Mouse (Mus musculus) heart, embryonic 10.5 days (tissue): ENCODE results near the gene Fam227a. TPM values are rescaled to one million over a fixed set of nuclear protein-coding genes. Genes with fewer than 3 reads are reported as not detected.

Source experiments
- DNase-seq: peaks from one replicate; pipeline ENCODE4 v3.0.0-alpha.2; 2017; ENCODE audit warnings: low spot score
- H3K27ac ChIP-seq: fragments of 300-500 bp; sonication (generic); 2 replicates; pipeline ENCODE4 v1.5.1; 2016; ENCODE audit warnings: mild to moderate bottlenecking
- H3K27me3 ChIP-seq: fragments of 300-500 bp; sonication (generic); 2 replicates; pipeline ENCODE4 v1.6.1; 2016; ENCODE audit warnings: mild to moderate bottlenecking; ENCODE audit not compliant: poor library complexity, insufficient read depth, severe bottlenecking
- H3K36me3 ChIP-seq: fragments of 300-500 bp; sonication (generic); 2 replicates; pipeline ENCODE4 v1.6.1; 2016; ENCODE audit warnings: mild to moderate bottlenecking, moderate library complexity
- H3K4me1 ChIP-seq: fragments of 300-500 bp; sonication (generic); 2 replicates; pipeline ENCODE4 v1.6.1; 2016; ENCODE audit warnings: mild to moderate bottlenecking
- H3K4me3 ChIP-seq: fragments of 300-500 bp; sonication (generic); 2 replicates; pipeline ENCODE4 v1.5.1; 2016; ENCODE audit warnings: mild to moderate bottlenecking, moderate library complexity
- H3K9me3 ChIP-seq: fragments of 300-500 bp; sonication (generic); 2 replicates; pipeline ENCODE4 v1.6.1; 2016; ENCODE audit warnings: mild to moderate bottlenecking, moderate library complexity
- WGBS: fragments of 180-500 bp; shearing (Covaris S2); methylation state at CpG from one replicate; pipeline ENCODE4 v1.1.7; 2016; 5-methylcytosine and 5-hydroxymethylcytosine counted together
- polyA plus RNA-seq: library from polyadenylated mRNA; unstranded; fragments of >200 nt; fragmentation: Nextera tagmentation; extraction: Ambion mirVana; gene quantifications from 2 replicates; pipeline ENCODE4 v1.2.1, GENCODE M21; 2016

Fam227a gene
- polyA plus RNA-seq, 1 experiment from 2014 or later = 1.1 TPM

- H3K9me3 ChIP-seq = no peaks in the 10 kb centered on the region
- no peak overlapping the region for H3K27ac ChIP-seq
- H3K36me3 ChIP-seq = peaks cover 6% of the 10 kb centered on the region; the same call in 1 of the 2 replicates
- H3K4me3 ChIP-seq = no peak overlapping the region
- no peak for DNase-seq
- H3K27me3 ChIP-seq = no peaks in the 10 kb centered on the region
- 0 out of 2 replicates have a peak, but pooled peaks cover 7% of the 10 kb centered on the region for H3K4me1 ChIP-seq
- 68% methylated on average over 12 of the region's 12 CpGs for WGBS
These were observed 17.5 kb downstream of the Fam227a start for GRCm38 (mm10) chr15:79641135-79641817.

DNA sequence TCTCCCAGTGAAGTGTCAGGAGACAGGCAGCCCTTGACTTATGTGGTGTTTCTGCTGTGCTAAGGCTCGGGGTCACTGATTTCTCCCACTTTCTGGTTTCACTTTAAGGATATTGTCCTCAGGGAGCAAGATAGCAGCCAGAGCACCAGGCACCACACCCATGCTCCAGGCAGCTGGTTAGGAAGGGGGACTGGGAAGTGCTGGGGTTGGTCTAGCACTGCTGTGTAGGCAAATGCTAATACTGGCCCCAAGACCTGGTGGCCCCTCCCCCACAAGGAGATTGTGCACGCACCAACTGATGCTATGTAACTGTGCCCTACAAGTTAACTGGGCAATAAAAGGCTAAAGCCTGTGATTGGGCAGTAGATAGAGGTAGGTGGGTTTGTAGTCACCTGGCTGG, 28.3 kb downstream of the Fam227a start:
- WGBS = 67% methylated on average over 2 of the region's 2 CpGs
- no peak overlapping the region for H3K4me3 ChIP-seq
- H3K36me3 ChIP-seq = peaks cover 31% of the 10 kb centered on the region
- H3K9me3 ChIP-seq = no peaks in the 10 kb centered on the region
- H3K27me3 ChIP-seq = no peaks in the 10 kb centered on the region
- H3K27ac ChIP-seq = no peak overlapping the region
- no peak for DNase-seq
- peaks cover 19% of the 10 kb centered on the region; the same call in 1 of the 2 replicates for H3K4me1 ChIP-seq

DNA sequence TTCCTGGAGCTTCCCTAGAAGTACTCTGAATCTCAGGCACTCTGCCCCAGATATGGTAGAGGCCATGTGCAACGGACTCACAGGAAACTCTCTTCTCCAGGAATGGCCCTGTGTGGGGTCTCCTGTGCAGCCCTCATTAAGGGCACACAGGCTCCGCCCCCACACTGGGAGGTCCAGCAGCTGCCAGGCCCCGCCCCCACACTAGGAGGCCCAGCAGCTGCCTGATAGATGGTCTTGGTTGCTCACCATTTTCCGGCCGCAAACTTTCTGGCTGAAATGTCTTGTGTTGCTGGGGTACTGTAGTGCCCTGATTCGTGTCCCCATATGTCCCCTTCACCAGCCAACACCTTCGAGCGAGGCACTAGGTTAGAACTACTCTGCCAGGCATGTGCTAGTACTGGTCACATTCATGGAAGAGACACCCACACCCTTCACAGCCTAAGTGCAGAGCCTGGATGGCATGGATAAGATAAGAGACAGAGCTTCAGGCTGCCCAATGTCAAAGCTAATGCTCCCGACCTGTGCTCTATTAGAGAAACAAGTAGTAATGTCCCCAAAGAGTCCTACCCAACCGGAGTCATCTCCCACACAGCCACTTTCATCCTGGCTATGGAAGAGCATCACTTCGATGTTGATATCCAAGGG, 38.9 kb downstream of the Fam227a start:
- Histone ChIP-seq H3K27ac (no peak overlapping the region), H3K9me3 (no peaks in the 10 kb centered on the region), H3K4me1 (0 out of 2 replicates have a peak, but pooled peaks cover 3% of the 10 kb centered on the region), H3K4me3 (no peak overlapping the region), H3K36me3 (peaks cover 6% of the 10 kb centered on the region; the same call in 1 of the 2 replicates), H3K27me3 (no peaks in the 10 kb centered on the region)
- 66% methylated on average over 11 of the region's 11 CpGs for WGBS
- DNase-seq = no peak

- H3K27ac ChIP-seq = no peak overlapping the region
- no peaks in the 10 kb centered on the region for H3K27me3 ChIP-seq
- DNase-seq = no peak
- H3K36me3 ChIP-seq = peaks cover 7% of the 10 kb centered on the region; the same call in 1 of the 2 replicates
- H3K4me3 ChIP-seq = no peak overlapping the region
- H3K4me1 ChIP-seq = 0 out of 2 replicates have a peak, but pooled peaks cover 3% of the 10 kb centered on the region
- 88% methylated on average over 7 of the region's 7 CpGs for WGBS
- no peaks in the 10 kb centered on the region for H3K9me3 ChIP-seq
These were observed 40.3 kb downstream of the Fam227a start for GRCm38 (mm10) chr15:79618456-79618855.

- Histone ChIP-seq H3K4me1 (0 out of 2 replicates have a peak, but pooled peaks cover 3% of the 10 kb centered on the region), H3K4me3 (no peak overlapping the region), H3K27me3 (no peaks in the 10 kb centered on the region), H3K9me3 (no peaks in the 10 kb centered on the region), H3K36me3 (peaks cover 7% of the 10 kb centered on the region; the same call in 1 of the 2 replicates), H3K27ac (no peak overlapping the region)
- no peak for DNase-seq
- WGBS = 70% methylated on average over 11 of the region's 11 CpGs
These were observed 41.6 kb downstream of the Fam227a start for GRCm38 (mm10) chr15:79617135-79617534.

GRCm38 (mm10) chr15:79616729-79617128, 42.0 kb downstream of the Fam227a start:
- WGBS = 73% methylated on average over 5 of the region's 5 CpGs
- peaks cover 7% of the 10 kb centered on the region; the same call in 1 of the 2 replicates for H3K36me3 ChIP-seq

GRCm38 (mm10) chr15:79615501-79615900, 43.3 kb downstream of the Fam227a start:
- Histone ChIP-seq H3K4me1 (0 out of 2 replicates have a peak, but pooled peaks cover 3% of the 10 kb centered on the region), H3K27ac (no peak overlapping the region), H3K9me3 (no peaks in the 10 kb centered on the region), H3K27me3 (no peaks in the 10 kb centered on the region), H3K4me3 (no peak overlapping the region), H3K36me3 (peaks cover 7% of the 10 kb centered on the region; the same call in 1 of the 2 replicates)
- WGBS = 88% methylated on average over 7 of the region's 7 CpGs
- no peak for DNase-seq

More at GRCm38 (mm10) chr15:79616729-79617128, 42.0 kb downstream of the Fam227a start:
- Histone ChIP-seq H3K4me3 (no peak overlapping the region), H3K27me3 (no peaks in the 10 kb centered on the region), H3K4me1 (0 out of 2 replicates have a peak, but pooled peaks cover 3% of the 10 kb centered on the region), H3K27ac (no peak overlapping the region), H3K9me3 (no peaks in the 10 kb centered on the region)
- no peak for DNase-seq

- 94% methylated on average over 2 of the region's 2 CpGs for WGBS
- DNase-seq = no peak
- H3K27ac ChIP-seq = no peak overlapping the region
- peaks cover 11% of the 10 kb centered on the region for H3K4me1 ChIP-seq
- no peaks in the 10 kb centered on the region for H3K36me3 ChIP-seq
- H3K4me3 ChIP-seq = no peak overlapping the region
- H3K9me3 ChIP-seq = no peaks in the 10 kb centered on the region
- peaks cover 15% of the 10 kb centered on the region for H3K27me3 ChIP-seq
These were observed 49.5 kb downstream of the Fam227a start for GRCm38 (mm10) chr15:79609226-79609625.

DNA sequence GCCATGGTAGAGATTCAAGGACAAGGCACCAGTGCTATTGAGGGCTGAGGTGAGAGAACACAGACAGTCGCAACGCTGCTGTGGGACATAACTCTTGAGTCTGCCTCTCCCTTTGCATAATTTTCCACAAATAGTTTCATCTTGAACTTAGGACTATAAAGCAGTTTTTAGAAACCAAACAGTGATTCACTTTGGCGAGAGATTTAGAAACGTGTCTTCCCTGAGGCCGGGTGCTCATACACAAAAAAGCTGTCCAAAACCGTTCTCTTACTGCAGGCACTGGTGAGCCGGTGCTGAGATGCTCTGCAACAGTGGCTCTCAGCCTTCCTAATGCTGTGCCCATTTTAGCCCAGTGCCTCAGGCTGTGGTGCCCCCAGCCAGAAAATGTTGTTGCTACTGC, 50.5 kb downstream of the Fam227a start:
- Histone ChIP-seq H3K27ac (no peak overlapping the region), H3K4me1 (peaks cover 11% of the 10 kb centered on the region), H3K4me3 (no peak overlapping the region), H3K36me3 (no peaks in the 10 kb centered on the region), H3K9me3 (no peaks in the 10 kb centered on the region), H3K27me3 (peaks cover 21% of the 10 kb centered on the region)
- 75% methylated on average over 7 of the region's 7 CpGs for WGBS
- DNase-seq = no peak

GRCm38 (mm10) chr15:79607757-79608156, 51.0 kb downstream of the Fam227a start:
- Histone ChIP-seq H3K27ac (no peak overlapping the region), H3K27me3 (peaks cover 26% of the 10 kb centered on the region), H3K36me3 (no peaks in the 10 kb centered on the region), H3K9me3 (no peaks in the 10 kb centered on the region), H3K4me1 (peaks cover 11% of the 10 kb centered on the region), H3K4me3 (no peak overlapping the region)
- no peak for DNase-seq
- WGBS = 52% methylated on average over 2 of the region's 2 CpGs

- H3K27me3 ChIP-seq = peaks cover 29% of the 10 kb centered on the region
- H3K27ac ChIP-seq = no peak overlapping the region
- H3K36me3 ChIP-seq = no peaks in the 10 kb centered on the region
- no peaks in the 10 kb centered on the region for H3K9me3 ChIP-seq
- peaks cover 11% of the 10 kb centered on the region for H3K4me1 ChIP-seq
- no peak overlapping the region for H3K4me3 ChIP-seq
- 90% methylated on average over 12 of the region's 12 CpGs for WGBS
- DNase-seq = no peak
These were observed 52.6 kb downstream of the Fam227a start for GRCm38 (mm10) chr15:79606161-79606560.

DNA sequence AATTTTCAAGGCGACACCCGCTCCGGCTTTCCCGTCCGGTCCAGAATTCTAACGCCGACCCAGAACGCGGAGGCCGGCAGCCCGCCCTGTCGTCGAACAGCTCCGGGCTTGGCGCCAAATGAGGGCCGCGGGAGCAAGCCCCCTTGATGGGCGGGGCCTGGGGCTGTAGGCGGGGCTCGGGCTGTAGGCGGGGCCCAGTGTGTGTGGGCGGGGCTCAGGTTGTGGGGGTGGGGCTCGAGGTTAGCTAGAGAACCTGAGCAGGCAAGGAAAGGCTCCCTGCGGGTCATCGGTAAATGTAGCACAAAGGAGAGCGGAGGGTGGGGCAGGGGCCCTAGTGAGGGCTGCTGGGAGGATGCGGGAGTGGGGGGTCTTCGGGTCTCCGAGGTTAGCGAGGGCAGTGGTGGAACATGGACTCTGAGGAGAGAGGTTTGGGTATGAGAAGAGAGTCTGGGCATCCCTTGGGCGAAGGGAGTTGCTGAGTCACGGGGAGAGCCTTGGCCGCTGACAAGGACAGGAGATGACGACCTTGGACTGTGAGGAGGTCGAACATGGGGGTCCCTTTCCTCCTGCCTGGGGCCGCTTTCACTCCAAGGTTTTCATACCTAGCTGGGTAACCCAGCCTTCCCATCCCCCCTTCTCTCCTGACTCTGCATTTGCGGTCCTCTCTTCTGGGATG, 53.6 kb downstream of the Fam227a start, which contains the start of gene Dmc1:
TSS of gene Dmc1 (minus strand) at position 120 of the 676 bp plus-strand sequence.
- H3K27ac ChIP-seq = peak within 1 kb of the TSS; percentile 72
- 9% methylated on average over 37 of the region's 37 CpGs for WGBS
- H3K4me1 ChIP-seq = peaks cover 11% of the 10 kb centered on the region
- H3K9me3 ChIP-seq = no peaks in the 10 kb centered on the region
- peaks cover 29% of the 10 kb centered on the region for H3K27me3 ChIP-seq
- DNase-seq = peak; percentile 85
- H3K36me3 ChIP-seq = no peaks in the 10 kb centered on the region
- peak within 1 kb of the TSS; percentile 55 for H3K4me3 ChIP-seq

DNA sequence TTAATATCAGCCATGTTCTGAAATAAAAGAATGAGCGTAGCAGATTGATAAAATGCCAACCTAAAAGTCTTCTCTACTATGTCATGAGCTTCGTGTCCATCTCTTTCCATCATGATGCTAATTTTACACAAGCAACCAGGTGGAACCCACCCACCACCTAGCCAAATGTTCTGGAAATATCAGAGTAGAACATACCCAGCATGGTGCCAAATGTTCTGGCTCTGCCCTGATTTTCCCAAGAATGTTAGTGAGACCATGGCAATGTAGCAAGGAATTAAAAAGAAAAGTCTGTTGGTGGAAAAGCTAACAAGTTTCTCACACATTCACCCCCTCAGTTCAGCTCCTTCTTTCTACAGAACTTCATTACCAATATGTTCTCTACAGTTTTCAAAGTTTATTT, 58.6 kb downstream of the Fam227a start:
- no peak overlapping the region for H3K4me3 ChIP-seq
- DNase-seq = no peak
- H3K27ac ChIP-seq = no peak overlapping the region
- peaks cover 8% of the 10 kb centered on the region for H3K4me1 ChIP-seq
- H3K36me3 ChIP-seq = no peaks in the 10 kb centered on the region
- H3K9me3 ChIP-seq = no peaks in the 10 kb centered on the region
- H3K27me3 ChIP-seq = peaks cover 23% of the 10 kb centered on the region
- 76% methylated on average over 2 of the region's 2 CpGs for WGBS
